ENCODE assay signal across 8 mouse cellular contexts in the genomic region with DNA sequence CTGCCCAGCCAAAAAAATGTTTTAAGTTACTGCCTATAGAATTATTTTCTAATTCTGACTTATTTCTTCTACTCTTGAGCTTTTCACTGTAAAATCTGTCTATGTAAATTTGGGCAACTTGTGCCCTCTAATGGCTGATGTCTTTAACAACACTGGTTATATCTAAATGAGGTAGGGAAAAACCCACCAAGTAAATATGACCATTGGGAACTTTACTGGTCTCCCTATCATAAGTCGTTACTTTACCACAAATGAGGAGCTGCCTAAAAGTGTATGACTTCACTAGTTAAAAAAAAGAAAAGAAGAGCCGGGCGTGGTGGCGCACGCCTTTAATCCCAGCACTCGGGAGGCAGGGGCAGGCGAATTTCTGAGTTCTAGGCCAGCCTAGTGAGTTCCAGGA. TPM values are rescaled to one million over a fixed set of nuclear protein-coding genes. Genes with fewer than 3 reads are reported as not detected.
A peak's percentile ranks its signal among the peaks of the same experiment; 100 is the strongest.
DNase-seq lines count a peak whose midpoint lies in the region; ATAC-seq and TF ChIP-seq lines count a peak whose summit lies in the region.

No protein-coding gene starts in this region.

- H3K4me2 ChIP-seq in heart, embryonic 12.5 days: peak overlapping the region; percentile 61
- H3K4me2 ChIP-seq in forebrain, embryonic 14.5 days (ENCODE audit: low read length): peak overlapping the region; percentile 52
- H3K4me2 ChIP-seq in liver, embryonic 15.5 days: peak overlapping the region; percentile 70

- no peaks in the 10 kb centered on the region for H3K9me3 ChIP-seq in heart, embryonic 12.5 days (replicated peaks)
- no peaks in the 10 kb centered on the region for H3K9me3 ChIP-seq in G1E (replicated peaks)
- H3K9me3 ChIP-seq in forebrain, embryonic 14.5 days (replicated peaks; ENCODE audit: control insufficient read depth, low read length): no peaks in the 10 kb centered on the region
- no peaks in the 10 kb centered on the region for H3K9me3 ChIP-seq in liver, embryonic 15.5 days (replicated peaks)

- DNase-seq in heart, postnatal 36 days: no peak
- DNase-seq in G1E (ENCODE audit: low spot score): no peak
- peak; percentile 54 for DNase-seq in forebrain, embryonic 14.5 days (ENCODE audit: low spot score)
- no peak for DNase-seq in B cell, adult 2 months
- no peak for DNase-seq in frontal cortex, adult 2 months (ENCODE audit: extremely low spot score in 1 of 2, low spot score in 1 of 2)

- no peak for TF ChIP-seq CTCF in G1E (IDR thresholded peaks at IDR 0.05; ENCODE audit: low read depth, low read length)

- H3K27ac ChIP-seq in heart, embryonic 12.5 days (ENCODE audit: poor library complexity, severe bottlenecking): no peak overlapping the region
- no peak overlapping the region for H3K27ac ChIP-seq in forebrain, embryonic 14.5 days (ENCODE audit: low read depth, low read length)
- H3K27ac ChIP-seq in liver, embryonic 15.5 days (replicated peaks): peak overlapping the region; percentile 58; the same call in 1 of the 2 replicates

- ATAC-seq in heart, embryonic 12.5 days (ENCODE audit: insufficient number of reproducible peaks, low FRiP score): no peak
- ATAC-seq in G1E (ENCODE audit: extremely low read depth, insufficient number of reproducible peaks, low FRiP score, poor library complexity, severe bottlenecking): no peak
- no peak for ATAC-seq in forebrain, embryonic 14.5 days
- no peak for ATAC-seq in liver, embryonic 15.5 days (ENCODE audit: insufficient read depth)
- no peak for ATAC-seq in activated CD4-positive, CD25-positive, alpha-beta regulatory T cell, adult 4 months

- intact Hi-C loops in heart, postnatal 36 days (cut with DNase I): loop anchor here (2.0 to 5.0 kb wide), 3 partner anchors 34 to 206 kb away; no protein-coding TSS in a partner anchor

- 76% methylated on average over 7 of the region's 7 CpGs for WGBS in heart, embryonic 12.5 days
- WGBS in forebrain, embryonic 14.5 days: 73% methylated on average over 7 of the region's 7 CpGs
- WGBS in liver, embryonic 15.5 days (ENCODE audit: insufficient replicate concordance): 26% methylated on average over 7 of the region's 7 CpGs

- H3K9ac ChIP-seq in heart, embryonic 12.5 days: no peak overlapping the region; the same call in 1 of the 2 replicates
- H3K9ac ChIP-seq in forebrain, embryonic 14.5 days (ENCODE audit: low read length): no peak overlapping the region
- H3K9ac ChIP-seq in liver, embryonic 15.5 days: peak overlapping the region; percentile 94

- peak overlapping the region; percentile 34 for H3K4me3 ChIP-seq in heart, embryonic 12.5 days
- peak overlapping the region; percentile 84 for H3K4me3 ChIP-seq in G1E (ENCODE audit: low read depth, low read length)
- H3K4me3 ChIP-seq in forebrain, embryonic 14.5 days (ENCODE audit: low read depth, low read length): peak overlapping the region; percentile 95
- peak overlapping the region; percentile 77 for H3K4me3 ChIP-seq in liver, embryonic 15.5 days (replicated peaks)

- no peaks in the 10 kb centered on the region for H3K27me3 ChIP-seq in heart, embryonic 12.5 days (replicated peaks)
- H3K27me3 ChIP-seq in G1E (ENCODE audit: insufficient read depth, low read length): no peaks in the 10 kb centered on the region
- no peaks in the 10 kb centered on the region for H3K27me3 ChIP-seq in forebrain, embryonic 14.5 days (replicated peaks; ENCODE audit: control insufficient read depth, insufficient read depth, low read length)
- no peaks in the 10 kb centered on the region for H3K27me3 ChIP-seq in liver, embryonic 15.5 days

- peaks cover 41% of the 10 kb centered on the region for H3K36me3 ChIP-seq in heart, embryonic 12.5 days
- H3K36me3 ChIP-seq in G1E (replicated peaks): peaks cover 46% of the 10 kb centered on the region
- H3K36me3 ChIP-seq in forebrain, embryonic 14.5 days (ENCODE audit: control insufficient read depth, insufficient read depth, low read length): peaks cover 48% of the 10 kb centered on the region
- peaks cover 51% of the 10 kb centered on the region for H3K36me3 ChIP-seq in liver, embryonic 15.5 days (replicated peaks)

- peaks cover 34% of the 10 kb centered on the region for H3K4me1 ChIP-seq in heart, embryonic 12.5 days (replicated peaks)
- peaks cover 51% of the 10 kb centered on the region for H3K4me1 ChIP-seq in G1E (ENCODE audit: insufficient read depth, low read depth, low read length)
- H3K4me1 ChIP-seq in forebrain, embryonic 14.5 days (ENCODE audit: control insufficient read depth, insufficient read depth, low read length): peaks cover 28% of the 10 kb centered on the region
- peaks cover 60% of the 10 kb centered on the region for H3K4me1 ChIP-seq in liver, embryonic 15.5 days (replicated peaks)

RNA-seq across cellular contexts. Expression of a gene that starts 2.8 kb away (rescaled TPM):
- 1,616 and 1,670 TPM in 2 replicates for polyA plus RNA-seq in heart, embryonic 12.5 days (2016; fragmentation: Nextera tagmentation; extraction: Ambion mirVana)
- total RNA-seq in heart, postnatal 36 days (2021): 100 to 1,000 TPM; 457 to 506 TPM
- total RNA-seq in G1E (2014; fragmentation: Nextera tagmentation) (1,182 and 1,327 TPM in 2 replicates), G1E (2017) (2,511 and 3,138 TPM in 2 replicates)
- 1,136 and 1,527 TPM in 2 replicates for polyA plus RNA-seq in G1E (2012)
- polyA plus RNA-seq in forebrain, embryonic 14.5 days (2014; fragmentation: Nextera tagmentation; extraction: Ambion mirVana): 4,992 and 5,015 TPM in 2 replicates
- polyA plus RNA-seq in liver, embryonic 15.5 days (2015; fragmentation: Nextera tagmentation; extraction: Ambion mirVana): 2,115 and 2,296 TPM in 2 replicates
- polyA plus RNA-seq in activated CD4-positive, CD25-positive, alpha-beta regulatory T cell, adult 4 months (2017; shearing (Covaris generic)): 100 to 1,000 TPM; 737 to 878 TPM
- 502 and 559 TPM in 2 replicates for polyA plus RNA-seq in frontal cortex, adult 2 months (2012; rRNA removed)

RNA-seq across cellular contexts. Expression of a gene that starts 40.0 kb away (rescaled TPM):
- polyA plus RNA-seq in heart, embryonic 12.5 days (2016; fragmentation: Nextera tagmentation; extraction: Ambion mirVana): 30.7 and 32.3 TPM in 2 replicates
- 10 to 100 TPM; 10.3 to 14.2 TPM for total RNA-seq in heart, postnatal 36 days (2021)
- total RNA-seq in G1E (2014; fragmentation: Nextera tagmentation) (41.0 and 43.2 TPM in 2 replicates), G1E (2017) (52.6 and 72.2 TPM in 2 replicates)
- 37.2 and 51.6 TPM in 2 replicates for polyA plus RNA-seq in G1E (2012)
- 22.7 and 25.5 TPM in 2 replicates for polyA plus RNA-seq in forebrain, embryonic 14.5 days (2014; fragmentation: Nextera tagmentation; extraction: Ambion mirVana)
- polyA plus RNA-seq in liver, embryonic 15.5 days (2015; fragmentation: Nextera tagmentation; extraction: Ambion mirVana): 21.8 and 22.4 TPM in 2 replicates
- 10 to 100 TPM; 32.3 to 34.1 TPM for polyA plus RNA-seq in activated CD4-positive, CD25-positive, alpha-beta regulatory T cell, adult 4 months (2017; shearing (Covaris generic))
- polyA plus RNA-seq in frontal cortex, adult 2 months (2012; rRNA removed): 19.2 and 19.6 TPM in 2 replicates

Comparison
In these comparisons a context has a peak if more than half of its experiments do, and no peak if none do; other contexts are left out.
1. H3K4me3 ChIP-seq: peak in every context shown above with its lines; median percentile 95 in forebrain, embryonic 14.5 days; 84 in G1E; 77 in liver, embryonic 15.5 days; 34 in heart, embryonic 12.5 days.